Mouse (Mus musculus): ENCODE results near the gene Tgfbr3. TPM values are rescaled to one million over a fixed set of nuclear protein-coding genes. Genes with fewer than 3 reads are reported as not detected.

Tgfbr3 gene
- polyA plus RNA-seq, 2 experiments = 20.7 to 29.0 TPM

- no peak for TF ChIP-seq POLR2A (IDR thresholded peaks at IDR 0.05; ENCODE audit: borderline replicate concordance, extremely low read depth, insufficient read depth, insufficient read length)
- 89% methylated on average over 16 of the region's 16 CpGs for WGBS
- H3K4me2 ChIP-seq (replicated peaks; ENCODE audit: low read depth, low read length, severe bottlenecking) = no peak overlapping the region
- ATAC-seq (ENCODE audit: low FRiP score, low read depth) = no peak
- no peak overlapping the region for H3K9ac ChIP-seq (ENCODE audit: low read depth, low read length, severe bottlenecking)
- no peaks in the 10 kb centered on the region for H3K27me3 ChIP-seq (ENCODE audit: control insufficient read depth, insufficient read depth, low read length)
- peaks cover 24% of the 10 kb centered on the region for H3K4me1 ChIP-seq (ENCODE audit: control insufficient read depth, insufficient read depth, low read length)
- H3K4me3 ChIP-seq (replicated peaks; ENCODE audit: low read length) = no peak overlapping the region
- no peaks in the 10 kb centered on the region for H3K9me3 ChIP-seq (ENCODE audit: control insufficient read depth, low read length)
- H3K36me3 ChIP-seq (ENCODE audit: control insufficient read depth, insufficient read depth, low read length) = peaks cover 13% of the 10 kb centered on the region; the same call in 1 of the 2 replicates
- H3K27ac ChIP-seq (replicated peaks; ENCODE audit: low read depth, low read length) = no peak overlapping the region
- no peak for DNase-seq (ENCODE audit: low spot score)
Observed at GRCm38 (mm10) chr5:107264426-107265360, 24.7 kb downstream of the Tgfbr3 start.

- no peak for TF ChIP-seq POLR2A (IDR thresholded peaks at IDR 0.05; ENCODE audit: borderline replicate concordance, extremely low read depth, insufficient read depth, insufficient read length)
- WGBS = 89% methylated on average over 3 of the region's 3 CpGs
- ATAC-seq (ENCODE audit: low FRiP score, low read depth) (no peak), DNase-seq (ENCODE audit: low spot score) (no peak)
- Histone ChIP-seq H3K4me1 (ENCODE audit: control insufficient read depth, insufficient read depth, low read length) (peaks cover 20% of the 10 kb centered on the region), H3K4me3 (replicated peaks; ENCODE audit: low read length) (no peak overlapping the region), H3K36me3 (ENCODE audit: control insufficient read depth, insufficient read depth, low read length) (peaks cover 17% of the 10 kb centered on the region), H3K9me3 (ENCODE audit: control insufficient read depth, low read length) (no peaks in the 10 kb centered on the region), H3K27ac (replicated peaks; ENCODE audit: low read depth, low read length) (no peak overlapping the region), H3K27me3 (ENCODE audit: control insufficient read depth, insufficient read depth, low read length) (no peaks in the 10 kb centered on the region), H3K9ac (ENCODE audit: low read depth, low read length, severe bottlenecking) (no peak overlapping the region), H3K4me2 (replicated peaks; ENCODE audit: low read depth, low read length, severe bottlenecking) (no peak overlapping the region)
Observed at GRCm38 (mm10) chr5:107263836-107264235, 25.6 kb downstream of the Tgfbr3 start.

- no peaks in the 10 kb centered on the region for H3K9me3 ChIP-seq (ENCODE audit: control insufficient read depth, low read length)
- H3K36me3 ChIP-seq (ENCODE audit: control insufficient read depth, insufficient read depth, low read length) = peaks cover 19% of the 10 kb centered on the region
- ATAC-seq (ENCODE audit: low FRiP score, low read depth) (no peak), DNase-seq (ENCODE audit: low spot score) (no peak)
- H3K4me3 ChIP-seq (replicated peaks; ENCODE audit: low read length) = no peak overlapping the region
- H3K4me1 ChIP-seq (ENCODE audit: control insufficient read depth, insufficient read depth, low read length) = peaks cover 7% of the 10 kb centered on the region; the same call in 1 of the 2 replicates
- 70% methylated on average over 6 of the region's 6 CpGs for WGBS
- TF ChIP-seq POLR2A (IDR thresholded peaks at IDR 0.05; ENCODE audit: borderline replicate concordance, extremely low read depth, insufficient read depth, insufficient read length) = no peak
- no peak overlapping the region for H3K4me2 ChIP-seq (replicated peaks; ENCODE audit: low read depth, low read length, severe bottlenecking)
- no peak overlapping the region for H3K27ac ChIP-seq (replicated peaks; ENCODE audit: low read depth, low read length)
- H3K9ac ChIP-seq (ENCODE audit: low read depth, low read length, severe bottlenecking) = no peak overlapping the region
- H3K27me3 ChIP-seq (ENCODE audit: control insufficient read depth, insufficient read depth, low read length) = no peaks in the 10 kb centered on the region
Observed at GRCm38 (mm10) chr5:107261930-107262329, 27.5 kb downstream of the Tgfbr3 start.

GRCm38 (mm10) chr5:107260708-107261495 lies 28.5 kb downstream of the Tgfbr3 start:
- Histone ChIP-seq H3K4me3 (replicated peaks; ENCODE audit: low read length) (no peak overlapping the region), H3K9me3 (ENCODE audit: control insufficient read depth, low read length) (no peaks in the 10 kb centered on the region), H3K9ac (ENCODE audit: low read depth, low read length, severe bottlenecking) (no peak overlapping the region), H3K27ac (replicated peaks; ENCODE audit: low read depth, low read length) (no peak overlapping the region), H3K27me3 (ENCODE audit: control insufficient read depth, insufficient read depth, low read length) (no peaks in the 10 kb centered on the region), H3K36me3 (ENCODE audit: control insufficient read depth, insufficient read depth, low read length) (peaks cover 16% of the 10 kb centered on the region), H3K4me1 (ENCODE audit: control insufficient read depth, insufficient read depth, low read length) (peaks cover 7% of the 10 kb centered on the region; the same call in 1 of the 2 replicates), H3K4me2 (replicated peaks; ENCODE audit: low read depth, low read length, severe bottlenecking) (no peak overlapping the region)
- ATAC-seq (ENCODE audit: low FRiP score, low read depth) = no peak
- WGBS = 58% methylated on average over 10 of the region's 10 CpGs
- TF ChIP-seq POLR2A (IDR thresholded peaks at IDR 0.05; ENCODE audit: borderline replicate concordance, extremely low read depth, insufficient read depth, insufficient read length) = no peak
- no peak for DNase-seq (ENCODE audit: low spot score)

GRCm38 (mm10) chr5:107259487-107260040 lies 29.9 kb downstream of the Tgfbr3 start:
- DNase-seq (ENCODE audit: low spot score) (no peak), ATAC-seq (ENCODE audit: low FRiP score, low read depth) (no peak)
- H3K4me2 ChIP-seq (replicated peaks; ENCODE audit: low read depth, low read length, severe bottlenecking) = no peak overlapping the region
- WGBS = 65% methylated on average over 4 of the region's 4 CpGs
- H3K36me3 ChIP-seq (ENCODE audit: control insufficient read depth, insufficient read depth, low read length) = peaks cover 15% of the 10 kb centered on the region; the same call in 1 of the 2 replicates
- peaks cover 7% of the 10 kb centered on the region; the same call in 1 of the 2 replicates for H3K4me1 ChIP-seq (ENCODE audit: control insufficient read depth, insufficient read depth, low read length)
- TF ChIP-seq POLR2A (IDR thresholded peaks at IDR 0.05; ENCODE audit: borderline replicate concordance, extremely low read depth, insufficient read depth, insufficient read length) = no peak
- no peaks in the 10 kb centered on the region for H3K27me3 ChIP-seq (ENCODE audit: control insufficient read depth, insufficient read depth, low read length)
- 0 out of 2 replicates have a peak, but pooled peaks cover 2% of the 10 kb centered on the region for H3K9me3 ChIP-seq (ENCODE audit: control insufficient read depth, low read length)
- no peak overlapping the region for H3K4me3 ChIP-seq (replicated peaks; ENCODE audit: low read length)
- no peak overlapping the region for H3K9ac ChIP-seq (ENCODE audit: low read depth, low read length, severe bottlenecking)
- no peak overlapping the region for H3K27ac ChIP-seq (replicated peaks; ENCODE audit: low read depth, low read length)
